Mouse (Mus musculus) limb, embryonic 10.5 days (tissue): ENCODE data around the gene Krt17. TPM values are rescaled to one million over a fixed set of nuclear protein-coding genes. Genes with fewer than 3 reads are reported as not detected.

Source experiments
- DNase-seq: peaks from one replicate; pipeline ENCODE4 v3.0.0-alpha.2; 2017; ENCODE audit warnings: low spot score
- H3K27ac ChIP-seq: fragments of 300-500 bp; sonication (generic); 2 replicates; pipeline ENCODE4 v1.5.1; 2016; ENCODE audit warnings: mild to moderate bottlenecking
- H3K27me3 ChIP-seq: fragments of 300-500 bp; sonication (generic); 2 replicates; pipeline ENCODE4 v1.6.1; 2016; ENCODE audit warnings: low read depth, mild to moderate bottlenecking; ENCODE audit not compliant: poor library complexity, severe bottlenecking
- H3K36me3 ChIP-seq: fragments of 300-500 bp; sonication (generic); 2 replicates; pipeline ENCODE4 v1.6.1; 2016; ENCODE audit warnings: mild to moderate bottlenecking, moderate library complexity
- H3K4me1 ChIP-seq: fragments of 300-500 bp; sonication (generic); 2 replicates; pipeline ENCODE4 v1.6.1; 2016
- H3K4me3 ChIP-seq: fragments of 300-500 bp; sonication (generic); 2 replicates; pipeline ENCODE4 v1.5.1; 2016; ENCODE audit warnings: mild to moderate bottlenecking, moderate library complexity
- H3K9me3 ChIP-seq: fragments of 300-500 bp; sonication (generic); replicated peaks from 2 replicates; pipeline ENCODE4 v1.6.1; 2016; ENCODE audit warnings: mild to moderate bottlenecking
- WGBS: fragments of 180-500 bp; shearing (Covaris S2); methylation state at CpG from one replicate; pipeline ENCODE4 v1.1.7; 2016; 5-methylcytosine and 5-hydroxymethylcytosine counted together
- polyA plus RNA-seq: library from polyadenylated mRNA; unstranded; fragments of >200 nt; fragmentation: Nextera tagmentation; extraction: Ambion mirVana; gene quantifications from 2 replicates; pipeline ENCODE4 v1.2.1, GENCODE M21; 2016

Krt17 gene
- polyA plus RNA-seq, 1 experiment from 2014 or later, result 7.6 TPM

- DNase-seq, result peak; percentile 90
These were observed 21.7 kb upstream of the Krt17 start for GRCm38 (mm10) chr11:100282549-100282948.

GRCm38 (mm10) chr11:100281596-100282544 is 21.0 kb upstream of the Krt17 start:
- DNase-seq, result peak; percentile 93
- WGBS, result 25% methylated on average over 11 of the region's 11 CpGs
- Histone ChIP-seq H3K4me3 (no peak overlapping the region), H3K27me3 (no peaks in the 10 kb centered on the region), H3K9me3 (no peaks in the 10 kb centered on the region), H3K27ac (peak overlapping the region; percentile 20; the same call in 1 of the 2 replicates), H3K4me1 (peaks cover 3% of the 10 kb centered on the region; the same call in 1 of the 2 replicates), H3K36me3 (no peaks in the 10 kb centered on the region)

More at GRCm38 (mm10) chr11:100282549-100282948, 21.7 kb upstream of the Krt17 start:
- H3K9me3 ChIP-seq, result no peaks in the 10 kb centered on the region
- H3K27me3 ChIP-seq, result no peaks in the 10 kb centered on the region
- peaks cover 6% of the 10 kb centered on the region; the same call in 1 of the 2 replicates for H3K4me1 ChIP-seq
- H3K4me3 ChIP-seq, result no peak overlapping the region
- H3K27ac ChIP-seq, result no peak overlapping the region
- no peaks in the 10 kb centered on the region for H3K36me3 ChIP-seq
- WGBS, result 23% methylated on average over 10 of the region's 10 CpGs

- H3K27ac ChIP-seq, result no peak overlapping the region
- 0 out of 2 replicates have a peak, but pooled peaks cover 3% of the 10 kb centered on the region for H3K4me1 ChIP-seq
- H3K36me3 ChIP-seq, result no peaks in the 10 kb centered on the region
- WGBS, result 57% methylated on average over 5 of the region's 5 CpGs
- H3K27me3 ChIP-seq, result no peaks in the 10 kb centered on the region
- H3K9me3 ChIP-seq, result no peaks in the 10 kb centered on the region
- DNase-seq, result no peak
- H3K4me3 ChIP-seq, result no peak overlapping the region
These were observed 17.9 kb upstream of the Krt17 start for GRCm38 (mm10) chr11:100278759-100279158.

DNA sequence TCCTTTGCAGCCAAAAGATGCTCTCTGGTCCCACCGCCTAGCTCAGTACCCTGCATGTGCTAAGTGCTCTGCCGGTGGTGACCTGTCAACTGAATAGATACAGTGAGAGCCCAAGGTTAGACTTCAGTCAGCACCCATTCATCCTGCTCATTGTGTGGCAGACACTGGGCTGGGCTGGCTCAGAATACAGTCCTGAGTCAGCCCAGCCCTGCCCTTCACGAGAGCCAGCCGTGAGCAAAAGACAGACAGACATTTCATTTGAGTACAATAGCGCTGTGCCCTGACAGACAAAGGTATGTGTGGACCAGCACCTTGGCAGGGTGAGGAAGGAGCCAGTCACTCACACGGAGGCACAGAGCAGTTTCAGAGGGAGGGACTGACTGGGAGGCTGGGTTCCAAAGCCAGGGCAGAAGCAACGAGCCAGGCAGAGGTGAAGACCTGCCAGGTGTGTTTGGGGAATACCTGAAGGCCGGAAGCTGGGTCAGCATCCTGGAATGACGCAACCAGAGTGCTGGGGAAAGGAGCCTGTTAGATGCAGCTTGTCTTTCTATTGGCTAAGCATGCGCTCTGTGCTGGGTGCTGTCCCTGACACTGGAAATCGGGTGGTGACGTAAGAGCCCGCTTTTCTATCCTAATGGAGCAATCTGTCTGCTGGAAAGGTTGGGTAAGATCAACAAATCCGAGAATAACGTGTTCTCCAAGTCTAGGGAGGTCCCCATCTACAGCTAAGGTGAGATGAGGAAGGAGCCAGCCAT is 17.1 kb upstream of the Krt17 start:
- no peak overlapping the region for H3K4me3 ChIP-seq
- 76% methylated on average over 15 of the region's 15 CpGs for WGBS
- no peaks in the 10 kb centered on the region for H3K27me3 ChIP-seq
- no peak overlapping the region for H3K27ac ChIP-seq
- H3K9me3 ChIP-seq, result no peaks in the 10 kb centered on the region
- no peaks in the 10 kb centered on the region for H3K36me3 ChIP-seq
- no peak for DNase-seq
- H3K4me1 ChIP-seq, result 0 out of 2 replicates have a peak, but pooled peaks cover 3% of the 10 kb centered on the region

DNA sequence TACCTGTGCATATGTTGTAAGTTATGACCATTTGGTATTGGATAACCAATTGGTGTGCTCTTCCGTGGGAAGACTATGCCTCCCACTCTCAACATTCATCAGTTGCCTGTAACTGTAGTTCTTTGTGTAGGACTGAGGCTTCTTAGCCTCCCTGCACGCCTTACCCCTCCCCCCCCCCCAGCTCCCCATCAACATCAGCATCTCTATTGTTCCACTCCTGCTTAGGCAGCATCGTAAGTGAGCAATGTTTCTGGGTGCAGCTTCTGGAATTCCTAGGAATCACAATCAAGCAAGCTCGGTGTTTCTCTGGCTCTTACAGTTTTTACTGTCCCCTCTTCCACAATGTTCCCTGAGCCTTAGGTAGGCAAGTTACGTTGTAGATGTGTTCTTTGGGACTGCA is 14.6 kb upstream of the Krt17 start:
- WGBS, result 62% methylated on average over 5 of the region's 5 CpGs
- Histone ChIP-seq H3K9me3 (no peaks in the 10 kb centered on the region), H3K27me3 (no peaks in the 10 kb centered on the region), H3K27ac (no peak overlapping the region), H3K4me1 (no peaks in the 10 kb centered on the region), H3K36me3 (no peaks in the 10 kb centered on the region), H3K4me3 (no peak overlapping the region)
- no peak for DNase-seq

DNA sequence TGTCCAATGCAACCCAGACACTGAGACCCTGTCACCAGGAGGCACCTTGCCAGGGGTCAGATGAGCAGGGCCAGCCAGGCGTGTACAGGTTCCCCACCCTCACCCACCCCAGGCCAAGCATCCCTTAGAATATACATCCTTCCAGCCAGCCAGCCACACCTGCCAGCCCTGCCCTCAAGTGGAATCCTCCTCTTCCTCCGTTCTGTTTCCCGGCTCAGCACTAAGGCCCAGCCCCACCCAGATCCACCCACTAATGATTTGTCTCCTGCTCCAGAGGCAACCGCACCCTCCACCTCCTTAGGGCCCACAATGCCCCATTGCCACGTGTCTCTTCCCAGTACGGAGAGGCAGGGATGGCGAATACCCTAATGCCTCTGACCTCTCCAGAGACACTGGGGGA is 13.9 kb upstream of the Krt17 start:
- Histone ChIP-seq H3K36me3 (no peaks in the 10 kb centered on the region), H3K27me3 (no peaks in the 10 kb centered on the region), H3K9me3 (no peaks in the 10 kb centered on the region), H3K27ac (no peak overlapping the region), H3K4me3 (no peak overlapping the region), H3K4me1 (no peaks in the 10 kb centered on the region)
- 83% methylated on average over 7 of the region's 7 CpGs for WGBS
- DNase-seq, result no peak

GRCm38 (mm10) chr11:100271878-100272277 is 11.0 kb upstream of the Krt17 start:
- Histone ChIP-seq H3K4me3 (no peak overlapping the region), H3K36me3 (no peaks in the 10 kb centered on the region), H3K4me1 (peaks cover 5% of the 10 kb centered on the region), H3K9me3 (no peaks in the 10 kb centered on the region), H3K27me3 (no peaks in the 10 kb centered on the region), H3K27ac (no peak overlapping the region)
- no peak for DNase-seq
- WGBS, result 72% methylated on average over 1 of the region's 1 CpGs

DNA sequence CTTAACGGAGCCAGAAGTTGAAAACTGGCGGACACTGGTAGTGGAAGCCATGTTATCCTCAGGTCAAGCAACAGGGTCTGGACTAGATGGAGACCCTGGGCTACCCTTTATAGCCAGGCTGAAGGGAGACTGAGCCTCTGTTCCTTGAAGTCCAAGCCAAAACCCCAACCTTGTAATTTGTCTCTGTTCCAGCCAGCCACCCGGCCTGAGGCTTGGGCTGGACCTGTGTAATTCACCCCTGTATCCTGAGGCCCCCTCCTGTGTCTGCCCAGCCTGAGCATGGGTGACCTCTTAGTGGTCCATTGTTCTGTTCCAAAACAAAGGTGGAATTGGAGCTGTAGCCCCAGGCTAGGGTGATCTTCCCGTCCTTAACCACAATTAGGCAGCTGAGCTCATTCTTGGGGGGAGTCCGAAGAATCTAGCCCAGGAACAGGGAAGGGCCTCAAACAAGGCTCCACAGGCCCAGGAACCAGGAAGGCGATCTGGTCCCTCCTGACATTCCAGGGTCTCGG is 9.0 kb upstream of the Krt17 start, which contains the start of gene Krt42:
Gene Krt42, minus strand, starts transcription at position 51 of the 512 bp plus-strand sequence.
- no peaks in the 10 kb centered on the region for H3K27me3 ChIP-seq
- no peak for DNase-seq

DNA sequence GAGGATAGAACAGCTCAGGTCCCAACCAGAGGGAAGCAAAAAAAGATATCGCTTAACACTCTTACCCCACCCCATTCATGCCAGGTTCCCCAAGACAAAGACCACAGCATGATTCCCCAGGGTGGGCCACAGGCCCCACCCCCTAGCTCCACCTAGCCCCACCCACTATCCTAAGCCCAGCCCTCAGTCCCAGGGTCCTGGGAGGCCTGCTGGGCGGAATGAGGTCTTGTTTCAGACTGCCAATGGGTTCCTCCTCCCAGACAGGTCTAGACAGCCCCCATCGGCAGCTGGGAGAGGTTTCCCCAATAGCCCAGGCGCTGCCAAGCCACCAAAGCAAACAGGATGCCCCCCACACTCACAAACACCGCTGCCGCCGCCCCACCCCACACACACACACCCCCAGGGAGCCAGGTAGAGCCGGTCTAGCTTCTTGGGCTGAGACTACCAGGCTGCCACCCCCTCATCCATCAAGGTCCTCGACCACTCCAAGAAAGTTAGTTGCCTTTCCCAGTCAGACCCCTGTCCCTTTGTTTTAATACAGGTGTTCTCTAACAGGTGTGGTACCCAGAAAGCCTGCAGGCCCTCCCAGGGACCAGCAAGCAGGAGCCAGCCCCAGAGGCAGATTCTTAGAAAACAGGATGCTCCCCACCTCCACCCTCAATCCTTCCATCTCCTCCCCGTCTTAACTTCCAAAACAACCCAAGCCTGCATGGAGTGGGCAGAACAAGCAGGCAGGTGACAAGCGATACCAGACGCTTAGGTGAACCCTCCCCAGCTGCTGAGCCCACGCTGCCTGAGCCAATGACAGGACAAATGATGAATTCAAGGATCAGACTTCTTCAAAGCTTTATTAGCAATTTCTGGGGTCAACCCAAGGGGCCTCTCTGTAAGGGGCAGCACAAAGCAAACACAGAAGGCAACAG is 1.5 kb upstream of the Krt17 start:
- WGBS, result 26% methylated on average over 13 of the region's 13 CpGs
- peak; percentile 41 for DNase-seq
- no peak overlapping the region for H3K27ac ChIP-seq

More for the DNA sequence above, 9.0 kb upstream of the Krt17 start, which contains the start of gene Krt42:
- Histone ChIP-seq H3K9me3 (no peaks in the 10 kb centered on the region), H3K4me3 (no peak within 1 kb of the TSS), H3K27ac (no peak within 1 kb of the TSS), H3K36me3 (no peaks in the 10 kb centered on the region), H3K4me1 (peaks cover 9% of the 10 kb centered on the region)
- 81% methylated on average over 7 of the region's 7 CpGs for WGBS

DNA sequence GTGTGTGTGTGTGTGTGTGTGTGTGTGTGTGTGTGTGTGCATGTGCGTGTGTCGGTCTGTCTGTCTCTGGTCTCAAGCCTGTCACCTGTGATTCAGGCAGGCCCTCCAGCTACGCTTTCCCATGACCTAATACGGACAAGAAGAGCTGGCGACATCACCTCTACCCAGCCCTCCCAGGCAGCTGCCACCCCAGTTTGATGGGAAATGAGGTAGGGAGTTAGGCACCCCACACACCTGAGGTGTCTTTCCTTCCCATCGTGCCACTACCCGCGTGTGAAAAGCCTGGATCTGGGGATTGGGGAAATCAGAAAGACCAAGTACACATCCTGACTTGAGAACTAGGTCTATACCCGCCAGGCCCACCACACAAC is 391 bp upstream of the Krt17 start:
- WGBS, result 78% methylated on average over 9 of the region's 9 CpGs
- H3K4me3 ChIP-seq, result no peak overlapping the region
- H3K27ac ChIP-seq, result no peak overlapping the region
- H3K9me3 ChIP-seq, result no peaks in the 10 kb centered on the region
- H3K27me3 ChIP-seq, result peaks cover 10% of the 10 kb centered on the region
- H3K36me3 ChIP-seq, result no peaks in the 10 kb centered on the region
- no peak for DNase-seq
- H3K4me1 ChIP-seq, result peaks cover 21% of the 10 kb centered on the region

More for the DNA sequence above, 1.5 kb upstream of the Krt17 start:
- H3K27me3 ChIP-seq, result peaks cover 10% of the 10 kb centered on the region
- no peaks in the 10 kb centered on the region for H3K9me3 ChIP-seq
- no peak overlapping the region for H3K4me3 ChIP-seq
- H3K36me3 ChIP-seq, result no peaks in the 10 kb centered on the region
- peaks cover 26% of the 10 kb centered on the region for H3K4me1 ChIP-seq

- Histone ChIP-seq H3K9me3 (no peaks in the 10 kb centered on the region), H3K4me1 (peaks cover 15% of the 10 kb centered on the region), H3K4me3 (no peak overlapping the region), H3K27ac (no peak overlapping the region), H3K36me3 (no peaks in the 10 kb centered on the region), H3K27me3 (peaks cover 10% of the 10 kb centered on the region)
- 92% methylated on average over 9 of the region's 9 CpGs for WGBS
- no peak for DNase-seq
These were observed 1.8 kb downstream of the Krt17 start for GRCm38 (mm10) chr11:100259079-100259478.

GRCm38 (mm10) chr11:100257967-100258366 is 2.9 kb downstream of the Krt17 start:
- 88% methylated on average over 1 of the region's 1 CpGs for WGBS

More at GRCm38 (mm10) chr11:100257967-100258366, 2.9 kb downstream of the Krt17 start:
- Histone ChIP-seq H3K4me3 (no peak overlapping the region), H3K4me1 (peaks cover 15% of the 10 kb centered on the region), H3K27me3 (peaks cover 7% of the 10 kb centered on the region; the same call in 1 of the 2 replicates), H3K27ac (no peak overlapping the region), H3K36me3 (no peaks in the 10 kb centered on the region), H3K9me3 (no peaks in the 10 kb centered on the region)
- DNase-seq, result no peak
